Mouse (Mus musculus) monocyte, adult 5-6 weeks (primary cell): ENCODE measurements around the gene Ptms. TPM values are rescaled to one million over a fixed set of nuclear protein-coding genes. Genes with fewer than 3 reads are reported as not detected.
A peak's percentile ranks its signal among the peaks of the same experiment; 100 is the strongest.

Experiments used
- ATAC-seq: fragments of 153-309, 156-312 bp; replicated peaks from 2 replicates; pipeline ENCODE4 v1.8.0; 2017; ENCODE audit warnings: mild to moderate bottlenecking; ENCODE audit not compliant: low TSS enrichment, insufficient number of reproducible peaks, severe bottlenecking, poor library complexity, low FRiP score
- total RNA-seq: library from RNA; stranded (forward); fragments of 200-1000, 200-491, 200-594 nt; gene quantifications from 3 replicates; pipeline ENCODE4 v1.2.3, GENCODE M21; 2017

Ptms gene
- total RNA-seq, 1 experiment from 2014 or later, result 89.3 TPM

DNA sequence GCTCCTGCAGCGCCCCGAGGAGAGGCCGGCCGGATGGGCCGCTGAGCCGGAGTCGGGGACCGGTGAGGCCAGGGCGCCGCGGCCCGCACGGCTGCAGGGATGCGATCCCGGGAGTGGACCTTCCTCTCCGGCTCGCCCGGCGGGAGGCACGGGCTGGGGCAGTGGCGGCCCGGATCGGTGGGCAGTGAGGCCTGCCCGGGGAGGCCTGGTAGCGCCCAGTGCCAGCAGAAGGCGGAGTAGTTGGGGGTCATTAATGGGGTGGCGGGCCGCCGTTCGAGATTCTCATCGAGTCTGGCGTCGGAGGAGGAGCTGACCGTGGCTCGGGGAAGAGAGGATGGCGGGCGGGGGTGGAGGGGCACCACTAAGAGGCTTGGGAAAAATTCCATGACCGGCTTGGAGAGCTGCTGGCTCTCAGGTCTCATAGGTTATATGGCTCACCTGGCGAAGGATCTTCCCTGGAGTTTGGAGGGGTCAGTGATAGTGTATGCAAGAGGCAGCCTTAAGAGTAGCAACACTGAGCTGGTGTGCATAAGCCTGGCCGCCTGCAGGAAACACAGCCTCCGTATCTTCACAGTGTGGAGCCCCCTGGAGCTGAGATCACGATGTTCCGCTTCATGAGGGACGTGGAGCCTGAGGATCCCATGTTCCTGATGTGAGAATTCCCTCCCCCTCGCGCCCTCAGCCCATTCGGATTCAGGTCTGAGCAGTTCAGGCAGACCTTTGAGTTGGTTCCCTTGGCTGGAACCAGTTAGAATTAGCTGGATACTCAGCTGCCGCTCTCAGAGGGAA lies 11.8 kb upstream of the Ptms start:
- ATAC-seq, result no peak

DNA sequence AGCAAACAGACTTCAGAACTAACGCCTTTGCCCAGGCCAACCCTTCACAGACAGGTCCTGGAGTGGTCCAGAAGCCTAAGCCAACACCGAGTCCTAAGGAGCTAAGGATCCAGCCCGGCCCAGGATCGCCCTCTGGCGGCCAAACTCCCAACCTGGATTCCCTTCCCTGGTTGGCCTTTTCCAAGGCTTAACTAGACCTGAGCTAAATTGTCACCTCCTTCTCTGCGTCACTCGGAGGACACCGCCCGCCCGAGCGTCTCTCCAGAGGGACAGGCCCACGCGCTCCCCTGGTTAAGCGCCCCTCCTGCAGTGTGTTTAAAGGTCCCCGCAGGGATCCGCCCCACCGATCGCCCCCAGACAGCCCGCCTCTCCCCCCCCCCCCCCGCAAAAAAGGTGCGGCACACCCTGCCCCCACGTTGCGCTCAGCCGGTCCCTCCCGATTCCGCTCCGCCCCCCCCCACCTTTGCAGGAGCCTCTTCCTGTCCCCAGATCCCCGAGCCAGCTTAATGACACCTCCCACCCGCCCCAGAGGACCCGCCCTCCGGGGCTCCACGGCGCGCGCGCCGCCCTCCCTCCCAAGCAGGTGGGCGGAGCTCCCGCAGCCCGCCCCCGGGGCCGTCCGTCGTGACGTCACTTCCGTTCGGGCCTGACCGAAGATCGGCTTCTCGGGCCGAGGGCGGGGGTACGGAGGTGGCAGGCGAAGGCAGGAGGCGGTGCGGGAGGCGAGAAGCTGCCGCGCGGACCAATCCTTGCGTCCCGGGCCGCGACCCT lies 11.0 kb upstream of the Ptms start, which contains the start of gene Mlf2:
Gene Mlf2, plus strand, starts transcription at position 633 of the 771 bp plus-strand sequence.
- peak; percentile 82 for ATAC-seq

DNA sequence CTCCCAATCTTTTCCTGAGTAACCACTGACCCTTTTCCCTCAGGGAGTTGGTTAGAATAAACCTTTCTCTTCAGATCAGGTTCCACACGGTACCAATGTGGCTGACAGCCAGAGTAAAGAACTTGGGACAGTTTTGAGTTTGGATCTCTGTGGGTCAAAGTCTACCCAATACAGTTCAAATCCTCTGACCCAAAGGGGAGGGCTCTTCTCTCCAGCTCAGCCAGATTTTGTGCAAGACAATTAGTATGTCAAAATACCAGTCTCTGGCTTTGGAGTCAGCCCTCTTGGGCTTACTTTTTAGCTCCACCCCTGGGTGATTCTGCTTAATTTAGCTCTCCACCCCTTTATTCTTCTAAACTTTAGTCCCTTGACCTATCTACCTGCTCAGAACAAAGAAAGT lies 10.3 kb upstream of the Ptms start:
- ATAC-seq, result no peak

DNA sequence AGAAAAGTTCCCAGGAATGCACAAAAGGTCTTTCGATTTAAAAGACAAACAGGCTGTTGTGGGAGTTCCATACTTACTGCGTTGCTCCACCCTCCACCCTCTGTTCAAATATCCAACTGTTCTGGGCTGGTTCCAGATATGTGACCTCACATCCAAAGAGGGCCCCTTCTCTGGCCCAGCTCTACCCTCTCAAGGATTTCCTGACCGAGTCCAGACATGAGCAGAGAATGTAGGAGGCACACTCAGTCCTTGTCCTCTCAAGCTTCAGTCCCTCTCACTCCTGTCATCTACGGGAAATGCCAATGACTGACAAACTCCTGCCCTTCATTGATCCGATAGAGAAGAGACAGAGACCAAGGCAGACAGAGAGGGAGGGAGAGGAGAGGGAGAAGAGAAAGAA lies 6.0 kb upstream of the Ptms start:
- no peak for ATAC-seq

DNA sequence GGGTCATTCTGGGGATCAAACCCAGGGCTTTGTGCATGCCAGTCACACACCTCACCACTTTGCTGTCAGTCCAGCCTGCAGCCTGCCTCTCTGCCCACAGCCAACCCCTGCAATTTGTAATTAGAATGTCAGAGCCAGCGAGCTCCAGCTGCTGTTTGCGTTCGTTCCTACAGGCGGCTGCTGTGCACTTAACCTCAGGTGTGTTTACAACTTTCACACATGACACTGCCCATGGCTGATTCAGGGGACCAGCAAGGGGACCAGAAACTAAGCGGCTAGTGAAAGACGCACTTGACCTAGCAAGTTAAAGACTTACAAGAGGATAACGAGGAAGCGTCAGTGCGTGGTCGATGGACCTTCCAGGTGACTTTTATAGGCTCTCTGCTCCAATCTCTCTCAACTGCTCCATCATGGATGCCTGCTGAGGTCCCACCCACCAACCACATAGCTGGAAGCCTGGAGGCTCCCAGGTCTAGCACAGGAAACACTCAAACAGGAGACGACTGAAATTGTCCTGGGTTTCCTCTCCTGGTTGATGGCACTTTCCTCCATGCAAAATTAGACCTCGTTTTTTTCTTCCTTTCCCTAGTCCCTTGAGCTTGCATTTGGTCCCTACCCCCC lies 5.4 kb upstream of the Ptms start:
- ATAC-seq, result no peak

DNA sequence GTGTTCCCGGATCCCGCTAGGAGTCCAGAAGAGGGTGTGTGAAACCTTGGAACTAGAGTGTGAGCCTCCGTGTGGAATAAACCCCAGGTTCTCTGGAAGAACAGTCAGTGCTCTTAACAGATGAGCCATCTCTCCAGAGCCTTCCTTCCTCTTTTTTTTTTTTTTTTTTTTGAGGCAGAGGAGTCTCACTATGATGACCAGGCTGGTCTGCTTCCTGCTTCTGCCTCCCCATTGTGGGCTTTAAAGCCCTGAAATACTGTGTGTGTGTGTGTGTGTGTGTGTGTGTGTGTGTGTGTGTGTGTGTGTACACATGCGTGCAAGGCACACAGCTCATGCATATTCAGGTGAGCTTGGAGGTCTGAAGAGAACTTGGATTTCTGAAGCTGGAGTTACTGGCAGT lies 1.6 kb upstream of the Ptms start:
- peak; percentile 52; the same call in 1 of the 2 replicates for ATAC-seq

DNA sequence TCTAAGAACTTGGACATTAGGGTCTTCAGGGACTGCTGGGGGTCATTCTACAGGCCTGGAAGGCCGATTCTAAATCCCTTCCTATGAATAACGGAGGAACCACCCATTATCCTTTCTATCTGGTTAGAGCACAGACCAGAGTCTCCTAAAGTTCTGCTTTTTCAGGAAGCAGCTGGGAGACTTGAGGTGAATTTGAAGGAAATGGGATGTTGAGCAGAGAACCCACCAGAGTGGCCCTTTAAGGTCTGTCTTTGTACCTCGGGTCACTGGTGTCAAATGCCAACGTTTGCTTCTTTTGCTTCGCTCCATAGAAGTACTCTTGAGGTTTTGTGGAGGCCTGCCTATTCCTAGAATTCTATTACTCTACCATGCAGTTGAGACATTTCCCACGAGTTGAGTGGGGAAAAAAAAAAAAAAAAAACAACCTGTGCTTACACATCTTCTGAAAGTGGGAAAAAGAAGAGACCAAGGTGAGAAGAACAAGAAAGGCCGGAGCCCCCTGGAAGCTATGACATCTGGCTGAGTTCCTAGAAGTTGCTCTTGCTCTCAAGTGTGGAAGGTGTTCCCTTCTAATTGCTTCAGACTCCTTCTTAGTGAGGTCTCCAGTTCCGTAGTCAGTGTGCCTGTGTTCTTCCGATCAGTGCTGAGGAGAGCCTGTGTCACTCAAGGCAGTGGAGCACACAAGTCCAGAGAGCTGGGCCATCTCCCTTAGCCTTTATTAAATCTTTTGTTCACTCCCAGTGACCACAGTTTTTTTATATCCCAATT lies 599 bp upstream of the Ptms start:
- no peak for ATAC-seq

DNA sequence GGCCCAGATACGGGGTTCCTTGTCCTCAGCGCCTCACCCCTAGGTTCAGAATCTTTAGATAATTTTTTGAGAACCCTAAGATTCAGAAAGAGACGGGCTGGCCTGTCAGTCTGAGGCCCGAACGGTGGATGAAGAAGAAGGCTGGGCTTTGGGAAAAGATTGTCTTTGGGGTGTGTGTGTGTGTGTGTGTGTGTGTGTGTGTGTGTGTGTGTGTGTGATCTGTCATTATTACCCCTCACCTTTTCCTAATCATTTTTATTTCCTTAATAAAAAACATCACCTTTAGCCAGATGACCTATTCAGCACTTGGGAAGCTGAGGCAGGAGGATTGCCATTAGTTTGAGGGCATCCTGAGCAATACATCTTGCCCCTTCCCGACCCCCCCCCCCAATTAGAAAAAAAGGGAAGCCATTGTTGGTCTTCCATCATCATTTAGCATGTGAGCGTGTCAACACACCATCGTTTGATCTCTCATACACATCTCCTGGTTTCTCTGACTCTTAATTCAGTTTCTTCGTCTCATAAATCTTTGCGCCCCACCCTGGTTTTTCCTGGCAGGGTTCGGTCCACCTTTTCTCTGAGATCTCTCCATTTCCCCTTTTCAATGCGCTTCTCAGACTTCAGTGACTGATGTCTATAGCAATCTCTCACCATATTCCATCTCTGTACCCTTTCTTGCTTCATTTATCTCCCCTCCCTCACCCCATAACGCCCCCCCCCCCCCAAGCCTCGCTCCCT lies 844 bp downstream of the Ptms start:
- no peak for ATAC-seq

DNA sequence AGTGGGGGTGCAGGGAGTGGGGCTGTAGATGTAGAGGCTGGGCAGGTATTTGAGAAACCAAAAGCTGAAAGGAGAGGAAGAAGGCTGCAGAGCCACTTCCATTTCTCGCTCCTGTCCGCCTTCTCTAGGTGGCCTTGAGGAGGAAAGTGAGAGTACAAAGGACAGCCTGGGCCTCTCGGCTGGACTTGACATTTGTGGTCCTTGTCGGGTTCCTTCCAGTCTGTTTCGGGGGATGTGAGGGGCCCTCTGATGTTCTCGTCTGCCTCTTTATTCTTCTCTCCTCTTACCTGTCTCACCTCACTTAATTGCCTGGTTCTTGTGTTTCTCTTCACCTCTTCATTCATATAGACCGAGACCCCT lies 1.6 kb downstream of the Ptms start:
- ATAC-seq, result no peak

DNA sequence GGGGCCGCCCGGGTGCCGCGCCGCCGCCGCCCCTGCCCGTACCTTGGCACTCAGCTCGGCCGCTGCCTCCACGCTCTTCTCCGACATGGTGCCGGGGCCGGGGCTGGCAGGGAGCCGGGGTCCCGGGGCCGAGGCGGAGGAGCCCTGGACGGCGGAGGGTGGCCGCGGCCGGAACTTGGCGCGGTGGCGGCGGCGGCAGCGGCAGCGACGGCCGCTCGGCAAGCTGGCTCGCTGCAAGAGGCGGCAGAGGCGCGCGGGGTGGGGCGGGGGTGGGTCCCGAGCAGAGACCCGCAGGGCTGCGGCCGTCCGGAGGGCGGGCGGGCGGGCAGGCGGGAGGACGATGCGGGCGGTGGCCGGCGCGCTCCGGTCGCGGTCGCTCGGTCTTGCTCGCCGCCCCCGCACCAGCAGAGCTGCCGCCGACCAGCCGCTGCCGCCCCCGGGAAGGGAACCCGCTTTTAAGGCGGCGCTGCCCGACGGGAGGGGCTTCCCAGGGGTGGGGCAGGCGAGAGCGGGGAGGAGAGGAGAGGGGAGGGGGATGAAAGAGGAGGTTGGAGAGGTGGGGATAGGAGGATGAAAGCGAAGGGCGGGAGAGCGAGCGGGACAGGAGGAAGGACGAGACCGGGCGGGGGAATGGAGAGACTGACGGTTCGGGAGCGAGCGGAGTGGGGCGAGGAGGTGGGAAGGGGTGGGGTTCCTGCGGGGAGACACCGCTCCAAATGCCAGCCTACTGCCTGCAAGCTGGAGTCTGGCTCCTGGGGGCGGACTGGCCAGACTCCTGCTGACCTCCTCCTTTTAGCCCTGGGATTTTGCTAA lies 2.2 kb downstream of the Ptms start:
- ATAC-seq, result no peak

DNA sequence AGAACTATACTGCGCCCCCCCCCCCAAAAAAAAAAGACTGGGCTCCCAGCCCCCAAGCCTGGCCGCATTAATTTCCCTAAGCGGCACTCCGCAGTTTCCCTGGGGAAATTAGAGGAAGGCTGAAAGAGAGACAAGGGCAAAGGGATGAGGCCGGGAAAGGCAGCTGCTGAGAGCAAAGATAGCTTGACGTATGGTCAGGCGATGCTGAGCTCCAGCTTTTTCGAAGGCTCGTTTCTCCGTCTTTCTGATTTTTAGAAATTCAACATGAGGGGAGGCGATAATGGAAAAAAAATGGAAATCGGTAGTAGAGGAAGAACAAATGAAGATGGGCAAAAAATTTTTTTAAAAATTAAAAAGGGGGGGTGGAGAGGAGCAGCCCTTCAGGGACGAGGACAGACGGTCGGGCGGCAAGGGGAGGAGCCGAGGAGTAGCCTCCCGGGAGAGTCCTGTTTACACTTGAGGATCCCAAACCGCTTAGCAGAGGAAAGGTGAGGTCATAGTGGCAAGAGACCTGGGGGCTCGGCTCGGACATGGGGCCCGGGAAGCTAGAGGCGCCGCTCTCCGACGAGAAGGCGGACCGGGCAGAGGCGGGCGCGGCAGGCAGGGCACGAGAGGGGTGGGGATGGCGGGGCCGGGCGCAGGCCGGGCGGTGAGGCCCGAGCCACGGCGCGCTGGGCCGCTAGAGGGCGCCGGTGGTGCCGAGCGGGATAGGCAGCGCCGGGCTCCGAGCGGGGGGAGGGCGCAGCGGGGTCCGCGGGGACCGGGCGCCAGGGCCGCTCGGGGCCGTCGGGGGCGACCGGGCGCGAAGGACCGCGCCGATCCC lies 3.0 kb downstream of the Ptms start:
- ATAC-seq, result peak; percentile 28; the same call in 1 of the 2 replicates

DNA sequence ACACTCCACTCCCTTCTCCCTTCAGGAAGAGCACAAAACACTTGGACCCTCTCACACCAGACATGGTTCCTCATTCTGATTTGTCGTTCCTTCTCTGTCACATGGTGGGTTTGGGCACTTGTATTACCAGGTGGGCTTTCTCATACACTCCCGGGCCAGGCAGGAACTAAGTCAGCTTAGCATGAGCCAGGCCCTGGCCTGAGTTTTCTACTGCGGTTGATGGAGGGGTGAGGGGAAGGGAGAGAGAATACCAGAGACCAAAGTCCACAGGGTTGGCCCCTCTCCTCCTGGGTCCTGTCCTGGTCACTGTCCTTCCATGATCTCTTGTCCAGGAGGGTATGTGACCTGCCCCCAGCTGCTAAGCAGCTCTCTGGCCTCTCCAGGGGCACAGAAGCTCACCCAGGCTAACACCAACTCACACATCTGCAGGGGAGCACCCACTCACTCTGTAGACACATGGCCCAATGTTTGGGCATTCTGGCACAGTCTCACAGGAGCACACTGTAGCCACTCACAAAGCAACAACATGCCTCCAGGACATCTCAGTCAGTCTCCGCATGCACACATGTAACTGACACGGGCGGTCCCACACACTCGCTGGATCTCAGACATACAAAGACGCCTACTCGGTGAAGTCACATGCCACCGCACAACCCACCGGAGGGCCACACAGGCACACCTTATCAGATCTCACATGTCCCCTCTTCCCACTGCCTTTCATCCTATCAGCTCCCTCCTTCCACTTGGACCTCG lies 3.8 kb downstream of the Ptms start:
- ATAC-seq, result no peak

DNA sequence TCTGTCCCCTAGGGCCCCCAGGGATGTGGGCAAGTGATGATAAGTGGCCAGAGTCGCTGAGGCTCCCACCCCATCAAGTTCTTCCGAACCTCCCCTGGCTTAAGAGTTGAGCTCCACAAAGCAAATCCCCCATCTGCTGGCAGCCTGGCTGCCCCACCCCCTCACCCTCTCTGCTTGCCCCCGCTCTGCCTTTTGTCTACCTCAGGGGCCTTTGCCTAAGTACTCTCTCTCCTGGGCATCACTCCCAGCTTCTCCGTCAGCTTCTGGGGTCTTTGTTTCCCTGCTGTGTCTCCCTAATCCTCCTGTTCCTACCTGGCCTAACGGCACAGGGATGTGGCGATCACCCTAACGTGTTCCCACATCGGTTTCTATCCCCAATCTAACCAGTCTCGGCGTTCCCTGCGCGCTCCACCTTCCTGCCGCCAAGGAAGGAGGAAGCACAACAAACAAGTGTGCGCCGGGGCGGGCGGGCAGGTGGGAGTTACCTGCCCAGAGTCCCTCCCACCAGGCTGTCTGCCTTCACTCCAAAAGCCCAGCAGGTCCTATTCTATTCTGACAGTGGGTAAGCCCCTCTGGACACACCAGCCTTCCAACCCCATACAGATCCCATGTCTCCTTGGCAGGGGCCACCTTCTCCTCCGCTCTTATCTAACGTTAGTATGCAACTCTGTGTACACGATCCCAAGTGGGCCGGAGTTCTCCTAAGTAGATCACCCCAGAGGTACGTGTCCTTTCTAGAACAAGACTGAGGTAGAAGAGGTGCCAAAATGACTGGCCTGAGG lies 4.6 kb downstream of the Ptms start:
- ATAC-seq, result no peak

DNA sequence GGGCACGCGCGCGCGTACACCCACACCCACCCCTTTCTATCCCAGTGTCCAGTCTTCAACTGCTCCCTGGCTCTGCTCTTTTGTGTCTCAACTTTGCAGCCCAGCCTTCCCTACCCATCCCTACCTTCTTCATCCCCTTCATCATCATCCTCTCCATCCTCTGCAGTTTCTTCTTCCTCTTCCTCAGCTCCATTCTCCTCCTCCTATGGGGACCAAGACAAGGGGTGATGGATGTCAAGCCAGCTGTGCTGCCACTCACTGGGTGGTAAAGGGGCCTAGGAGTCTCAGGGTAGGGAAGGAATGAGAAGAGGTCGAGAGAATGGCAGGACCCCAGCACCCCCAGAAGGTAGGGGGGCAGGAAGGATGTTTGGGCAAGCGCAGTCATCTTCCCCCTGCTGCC lies 5.4 kb downstream of the Ptms start:
- ATAC-seq, result no peak

DNA sequence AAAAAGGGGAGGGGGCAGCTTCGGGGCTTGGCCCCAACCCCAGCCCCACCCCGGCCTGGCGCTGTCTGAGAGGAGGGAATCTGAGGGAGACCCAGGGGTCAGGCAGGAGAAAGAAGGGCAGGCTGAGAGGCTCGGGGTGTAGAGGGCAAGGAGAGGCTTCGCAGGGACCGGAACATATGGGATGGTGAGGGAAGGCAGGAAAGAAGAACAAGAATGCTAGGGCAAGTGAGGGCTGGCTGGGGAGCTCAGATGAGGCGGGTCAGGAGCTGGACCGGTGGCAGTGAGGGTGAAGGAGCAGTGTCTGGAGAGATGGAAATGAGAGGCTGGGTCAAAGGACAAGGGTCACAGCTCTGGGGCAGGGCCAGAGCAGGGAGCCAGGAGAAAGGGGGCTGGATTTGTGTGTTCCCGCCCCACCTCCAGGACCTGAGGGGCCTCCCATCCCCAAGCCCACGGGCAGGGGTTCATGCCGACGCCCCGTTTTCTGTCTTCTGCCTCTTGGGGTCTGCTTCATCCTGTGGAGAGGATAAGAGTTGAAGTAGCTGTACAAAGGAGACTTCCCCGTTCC lies 6.1 kb downstream of the Ptms start:
- ATAC-seq, result no peak
